Comparison of ENCODE assay signal across 13 mouse cellular contexts in the genomic region with DNA sequence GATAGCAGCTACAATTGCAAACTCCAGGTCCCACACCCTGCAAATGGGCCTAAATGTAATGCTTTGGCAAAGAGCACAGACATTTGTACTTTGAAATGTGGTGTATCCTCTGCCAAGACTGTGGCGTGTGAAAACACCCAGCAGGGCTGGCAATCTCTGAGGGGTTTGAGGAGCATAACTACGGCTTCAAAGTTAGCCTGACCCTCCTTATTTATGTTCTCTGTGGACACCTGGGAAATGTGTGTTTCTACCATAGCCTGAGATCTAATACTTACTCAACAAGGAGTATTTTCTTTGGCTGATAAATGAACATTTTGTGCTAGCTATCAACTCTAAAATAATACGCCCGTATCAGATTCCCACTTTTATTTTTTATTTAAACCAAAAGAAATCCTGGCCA.
DNase-seq lines count a peak whose midpoint lies in the region; ATAC-seq and TF ChIP-seq lines count a peak whose summit lies in the region.
"Had no signal": no experiment of that assay in that cellular context is flagged by ENCODE, and none has a peak within 500 bp of the region (broad histone marks: within the 10 kb centered on the region; RNA-seq: fewer than 3 reads in every experiment).

No protein-coding gene starts in this region.

- no peak for TF ChIP-seq CTCF in forebrain, postnatal 0 days (IDR thresholded peaks at IDR 0.05; ENCODE audit: low read depth)
- TF ChIP-seq CTCF in stomach, postnatal 0 days (IDR thresholded peaks at IDR 0.05; ENCODE audit: low read depth): no peak

- TF ChIP-seq EP300 in stomach, postnatal 0 days (optimal IDR thresholded peaks at IDR 0.05): no peak

- no peak overlapping the region for H3K4me2 ChIP-seq in forebrain, postnatal 0 days (ENCODE audit: low read depth)
- no peak overlapping the region for H3K4me2 ChIP-seq in forebrain, embryonic 12.5 days
- H3K4me2 ChIP-seq in kidney, embryonic 14.5 days (replicated peaks; ENCODE audit: low read depth, low read length): no peak overlapping the region
- H3K4me2 ChIP-seq in lung, embryonic 16.5 days (ENCODE audit: low read depth, low read length): no peak overlapping the region
- H3K4me2 ChIP-seq in stomach, postnatal 0 days (replicated peaks; ENCODE audit: low read depth): no peak overlapping the region

- H3K9me3 ChIP-seq in forebrain, postnatal 0 days (ENCODE audit: low read length): no peaks in the 10 kb centered on the region
- H3K9me3 ChIP-seq in forebrain, embryonic 12.5 days: no peaks in the 10 kb centered on the region
- no peaks in the 10 kb centered on the region for H3K9me3 ChIP-seq in kidney, embryonic 14.5 days (ENCODE audit: control insufficient read depth, low read length)
- no peaks in the 10 kb centered on the region for H3K9me3 ChIP-seq in lung, embryonic 16.5 days (ENCODE audit: control insufficient read depth, low read length)
- H3K9me3 ChIP-seq in stomach, postnatal 0 days (ENCODE audit: control insufficient read depth, low read length): no peaks in the 10 kb centered on the region
- H3K9me3 ChIP-seq: midbrain, embryonic 10.5 days had no signal

- H3K9ac ChIP-seq in forebrain, postnatal 0 days: no peak overlapping the region
- no peak overlapping the region for H3K9ac ChIP-seq in forebrain, embryonic 12.5 days
- H3K9ac ChIP-seq in kidney, embryonic 14.5 days (ENCODE audit: low read depth, low read length): no peak overlapping the region
- no peak overlapping the region for H3K9ac ChIP-seq in lung, embryonic 16.5 days (ENCODE audit: low read length)
- no peak overlapping the region for H3K9ac ChIP-seq in stomach, postnatal 0 days (ENCODE audit: low read length)

- no peak overlapping the region for H3K27ac ChIP-seq in forebrain, postnatal 0 days (ENCODE audit: low read depth, low read length)
- H3K27ac ChIP-seq in forebrain, embryonic 12.5 days: no peak overlapping the region
- peak overlapping the region; percentile 31; the same call in 1 of the 2 replicates for H3K27ac ChIP-seq in kidney, embryonic 14.5 days (ENCODE audit: low read depth, low read length)
- peak overlapping the region; percentile 81 for H3K27ac ChIP-seq in lung, embryonic 16.5 days (ENCODE audit: low read length)
- no peak overlapping the region for H3K27ac ChIP-seq in stomach, postnatal 0 days (replicated peaks)
- H3K27ac ChIP-seq: midbrain, embryonic 10.5 days had no signal

- H3K4me3 ChIP-seq in forebrain, postnatal 0 days (ENCODE audit: low read depth, low read length): no peak overlapping the region
- H3K4me3 ChIP-seq in forebrain, embryonic 12.5 days (replicated peaks): no peak overlapping the region
- H3K4me3 ChIP-seq in kidney, embryonic 14.5 days (ENCODE audit: low read length): no peak overlapping the region
- H3K4me3 ChIP-seq in lung, embryonic 16.5 days (ENCODE audit: low read length): no peak overlapping the region
- no peak overlapping the region for H3K4me3 ChIP-seq in stomach, postnatal 0 days (ENCODE audit: low read depth, low read length)
- H3K4me3 ChIP-seq: midbrain, embryonic 10.5 days had no signal

- ATAC-seq in forebrain, postnatal 0 days: peak; percentile 62; the same call in 1 of the 2 replicates
- no peak for ATAC-seq in forebrain, embryonic 12.5 days (ENCODE audit: low FRiP score)
- ATAC-seq in kidney, embryonic 14.5 days (ENCODE audit: low FRiP score, low TSS enrichment): peak; percentile 43; the same call in 1 of the 2 replicates
- no peak for ATAC-seq in lung, embryonic 16.5 days (ENCODE audit: low read depth)
- peak; percentile 35; the same call in 1 of the 2 replicates for ATAC-seq in stomach, postnatal 0 days (ENCODE audit: low FRiP score, low TSS enrichment)

- no peaks in the 10 kb centered on the region for H3K36me3 ChIP-seq in forebrain, postnatal 0 days (ENCODE audit: insufficient read depth)
- H3K36me3 ChIP-seq in forebrain, embryonic 12.5 days (replicated peaks): no peaks in the 10 kb centered on the region
- H3K36me3 ChIP-seq in kidney, embryonic 14.5 days (ENCODE audit: control insufficient read depth, insufficient read depth, low read length): no peaks in the 10 kb centered on the region
- H3K36me3 ChIP-seq in lung, embryonic 16.5 days (ENCODE audit: control insufficient read depth, insufficient read depth, low read length): no peaks in the 10 kb centered on the region
- no peaks in the 10 kb centered on the region for H3K36me3 ChIP-seq in stomach, postnatal 0 days (ENCODE audit: control insufficient read depth, insufficient read depth, low read length)
- H3K36me3 ChIP-seq: G1E; midbrain, embryonic 10.5 days had no signal

- DNase-seq in forebrain, postnatal 0 days: peak; percentile 63
- DNase-seq in kidney, adult 11 months: no peak
- DNase-seq in lung, postnatal 4 days: no peak
- DNase-seq in stomach, postnatal 0 days (ENCODE audit: low spot score): no peak
- no peak for DNase-seq in retina, postnatal 1 day
- DNase-seq: cerebellum, adult 2 months; lung, adult 2 months; spleen, adult 18-20 months had no signal

- no peaks in the 10 kb centered on the region for H3K4me1 ChIP-seq in forebrain, postnatal 0 days (ENCODE audit: insufficient read depth)
- no peaks in the 10 kb centered on the region for H3K4me1 ChIP-seq in forebrain, embryonic 12.5 days
- peaks cover 5% of the 10 kb centered on the region; the same call in 1 of the 2 replicates for H3K4me1 ChIP-seq in kidney, embryonic 14.5 days (ENCODE audit: control insufficient read depth, insufficient read depth, low read length)
- peaks cover 9% of the 10 kb centered on the region for H3K4me1 ChIP-seq in lung, embryonic 16.5 days (replicated peaks; ENCODE audit: control insufficient read depth, insufficient read depth, low read length)
- no peaks in the 10 kb centered on the region for H3K4me1 ChIP-seq in stomach, postnatal 0 days (replicated peaks; ENCODE audit: control insufficient read depth, insufficient read depth)
- H3K4me1 ChIP-seq: midbrain, embryonic 10.5 days had no signal

- 59% methylated on average over 4 of the region's 4 CpGs for WGBS in forebrain, postnatal 0 days
- 83% methylated on average over 4 of the region's 4 CpGs for WGBS in forebrain, embryonic 12.5 days
- 62% methylated on average over 4 of the region's 4 CpGs for WGBS in kidney, embryonic 14.5 days
- 48% methylated on average over 4 of the region's 4 CpGs for WGBS in lung, embryonic 16.5 days
- 52% methylated on average over 4 of the region's 4 CpGs for WGBS in stomach, postnatal 0 days

- no peaks in the 10 kb centered on the region for H3K27me3 ChIP-seq in forebrain, postnatal 0 days (ENCODE audit: insufficient read depth, low read length)
- H3K27me3 ChIP-seq in forebrain, embryonic 12.5 days: no peaks in the 10 kb centered on the region
- no peaks in the 10 kb centered on the region for H3K27me3 ChIP-seq in kidney, embryonic 14.5 days (ENCODE audit: control insufficient read depth, insufficient read depth, low read length)
- H3K27me3 ChIP-seq in lung, embryonic 16.5 days (ENCODE audit: control insufficient read depth, insufficient read depth, low read depth, low read length): no peaks in the 10 kb centered on the region
- H3K27me3 ChIP-seq in stomach, postnatal 0 days (ENCODE audit: control insufficient read depth, insufficient read depth, low read length): no peaks in the 10 kb centered on the region

Comparison
In these comparisons a context has a peak if more than half of its experiments do, and no peak if none do; other contexts are left out.
1. ATAC-seq: peak in forebrain, postnatal 0 days (single experiment), kidney, embryonic 14.5 days (single experiment) and stomach, postnatal 0 days (single experiment); none in forebrain, embryonic 12.5 days (single experiment) and lung, embryonic 16.5 days (single experiment).
2. H3K27ac ChIP-seq: peak in kidney, embryonic 14.5 days (single experiment) and lung, embryonic 16.5 days (single experiment); none in forebrain, postnatal 0 days (single experiment), forebrain, embryonic 12.5 days (single experiment) and stomach, postnatal 0 days (single experiment).